Mouse (Mus musculus) testis, adult 2 months (tissue): ENCODE measurements around the gene Prkce. TPM values are rescaled to one million over a fixed set of nuclear protein-coding genes. Genes with fewer than 3 reads are reported as not detected.

Source experiments
- H3K27ac ChIP-seq: fragments of 200-500 bp; 2 replicates; pipeline ENCODE4 v1.5.1; 2012; ENCODE audit warnings: low read depth, low read length; ENCODE audit not compliant: control insufficient read depth, insufficient read depth
- H3K27me3 ChIP-seq: fragments of 200-500 bp; 2 replicates; pipeline ENCODE4 v1.6.1; 2012; ENCODE audit warnings: mild to moderate bottlenecking, low read length, moderate library complexity; ENCODE audit not compliant: control insufficient read depth, insufficient read depth
- H3K36me3 ChIP-seq: fragments of 200-500 bp; 2 replicates; pipeline ENCODE4 v1.6.1; 2012; ENCODE audit warnings: mild to moderate bottlenecking, low read length; ENCODE audit not compliant: control insufficient read depth, insufficient read depth
- H3K4me1 ChIP-seq: fragments of 200-500 bp; 2 replicates; pipeline ENCODE4 v1.6.1; 2012; ENCODE audit warnings: low read length; ENCODE audit not compliant: control insufficient read depth, insufficient read depth
- H3K4me3 ChIP-seq: fragments of 200-500 bp; 2 replicates; pipeline ENCODE4 v1.5.1; 2012; ENCODE audit warnings: low read depth, mild to moderate bottlenecking, low read length, moderate library complexity, mixed read lengths; ENCODE audit not compliant: control insufficient read depth
- CTCF ChIP-seq: fragments of 200-500 bp; IDR thresholded peaks from 2 replicates; pipeline ENCODE4 v1.5.1; 2012; ENCODE audit warnings: low read depth, mild to moderate bottlenecking, inconsistent platforms, low read length, moderate library complexity; ENCODE audit not compliant: control insufficient read depth, insufficient read depth, insufficient replicate concordance
- POLR2A ChIP-seq: fragments of 200-500 bp; IDR thresholded peaks from 2 replicates; pipeline ENCODE4 v1.6.1; 2012; ENCODE audit warnings: low read depth, mild to moderate bottlenecking, inconsistent platforms, low read length, moderate library complexity; ENCODE audit not compliant: control insufficient read depth
- polyA plus RNA-seq: library from polyadenylated mRNA; depleted of rRNA; stranded (reverse); fragments of >200 nt; gene quantifications from 2 replicates; pipeline ENCODE4 v1.2.3, GENCODE M21; 2012

Gene Prkce
- polyA plus RNA-seq, 1 experiment = 1.2 TPM

- Histone ChIP-seq H3K36me3 (no peaks in the 10 kb centered on the region), H3K27me3 (no peaks in the 10 kb centered on the region), H3K4me1 (no peaks in the 10 kb centered on the region; the same call in 1 of the 2 replicates), H3K27ac (no peak overlapping the region), H3K4me3 (no peak overlapping the region)
- TF ChIP-seq CTCF = no peak
- no peak for TF ChIP-seq POLR2A
Observed at GRCm38 (mm10) chr17:86615592-86616291, 448.2 kb downstream of the Prkce start.

- no peak overlapping the region for H3K27ac ChIP-seq
Observed at GRCm38 (mm10) chr17:86617570-86618237, 450.1 kb downstream of the Prkce start.

GRCm38 (mm10) chr17:86618431-86618861, 450.9 kb downstream of the Prkce start:
- H3K27ac ChIP-seq = no peak overlapping the region
- H3K27me3 ChIP-seq = no peaks in the 10 kb centered on the region
- no peaks in the 10 kb centered on the region for H3K36me3 ChIP-seq
- no peaks in the 10 kb centered on the region; the same call in 1 of the 2 replicates for H3K4me1 ChIP-seq
- no peak overlapping the region for H3K4me3 ChIP-seq
- no peak for TF ChIP-seq POLR2A
- no peak for TF ChIP-seq CTCF

More at GRCm38 (mm10) chr17:86617570-86618237, 450.1 kb downstream of the Prkce start:
- Histone ChIP-seq H3K4me3 (no peak overlapping the region), H3K27me3 (no peaks in the 10 kb centered on the region), H3K36me3 (no peaks in the 10 kb centered on the region), H3K4me1 (no peaks in the 10 kb centered on the region; the same call in 1 of the 2 replicates)
- TF ChIP-seq CTCF = no peak
- TF ChIP-seq POLR2A = no peak

GRCm38 (mm10) chr17:86622862-86623261, 455.3 kb downstream of the Prkce start:
- no peaks in the 10 kb centered on the region for H3K36me3 ChIP-seq
- TF ChIP-seq CTCF (no peak), POLR2A (no peak)
- H3K27me3 ChIP-seq = no peaks in the 10 kb centered on the region

GRCm38 (mm10) chr17:86626523-86626922, 458.9 kb downstream of the Prkce start:
- H3K27me3 ChIP-seq = no peaks in the 10 kb centered on the region
- no peak overlapping the region for H3K27ac ChIP-seq
- no peak overlapping the region for H3K4me3 ChIP-seq
- TF ChIP-seq CTCF = no peak
- H3K36me3 ChIP-seq = no peaks in the 10 kb centered on the region
- H3K4me1 ChIP-seq = no peaks in the 10 kb centered on the region

More at GRCm38 (mm10) chr17:86622862-86623261, 455.3 kb downstream of the Prkce start:
- H3K4me3 ChIP-seq = no peak overlapping the region
- no peaks in the 10 kb centered on the region; the same call in 1 of the 2 replicates for H3K4me1 ChIP-seq
- H3K27ac ChIP-seq = no peak overlapping the region

- Histone ChIP-seq H3K4me1 (no peaks in the 10 kb centered on the region; the same call in 1 of the 2 replicates), H3K36me3 (no peaks in the 10 kb centered on the region), H3K27me3 (no peaks in the 10 kb centered on the region), H3K4me3 (no peak overlapping the region), H3K27ac (no peak overlapping the region)
- no peak for TF ChIP-seq POLR2A
- TF ChIP-seq CTCF = no peak
Observed at GRCm38 (mm10) chr17:86633131-86633530, 465.5 kb downstream of the Prkce start.

GRCm38 (mm10) chr17:86637311-86637710, 469.7 kb downstream of the Prkce start:
- no peak for TF ChIP-seq CTCF
- TF ChIP-seq POLR2A = no peak
- Histone ChIP-seq H3K4me1 (no peaks in the 10 kb centered on the region; the same call in 1 of the 2 replicates), H3K27me3 (no peaks in the 10 kb centered on the region), H3K36me3 (no peaks in the 10 kb centered on the region), H3K4me3 (no peak overlapping the region), H3K27ac (no peak overlapping the region)

- Histone ChIP-seq H3K27ac (no peak overlapping the region), H3K27me3 (no peaks in the 10 kb centered on the region), H3K4me1 (no peaks in the 10 kb centered on the region), H3K36me3 (no peaks in the 10 kb centered on the region), H3K4me3 (no peak overlapping the region)
- TF ChIP-seq POLR2A = no peak
Observed at GRCm38 (mm10) chr17:86639279-86639678, 471.7 kb downstream of the Prkce start.
